Mouse (Mus musculus): ENCODE measurements at regions not wholly inside any gene's neighbourhood (a gene's known extent, or its start where the extent isn't known, plus 50 kb on each side); places are given as distances from the start of the nearest gene placed in this dataset.

- no peak for DNase-seq (ENCODE audit: low spot score)
- 51% methylated on average over 3 of the region's 3 CpGs for WGBS
- H3K9ac ChIP-seq (ENCODE audit: low read length) = no peak overlapping the region
- peaks cover 6% of the 10 kb centered on the region; the same call in 1 of the 2 replicates for H3K4me1 ChIP-seq (ENCODE audit: control insufficient read depth, insufficient read depth, low read length)
- H3K27me3 ChIP-seq (ENCODE audit: control insufficient read depth, insufficient read depth, low read length) = no peaks in the 10 kb centered on the region
- H3K9me3 ChIP-seq (ENCODE audit: control insufficient read depth, low read length) = no peaks in the 10 kb centered on the region
- ATAC-seq (ENCODE audit: insufficient number of reproducible peaks, low FRiP score, low TSS enrichment, low read depth) = no peak
- H3K36me3 ChIP-seq (ENCODE audit: control insufficient read depth, insufficient read depth, low read length) = no peaks in the 10 kb centered on the region
- no peak overlapping the region for H3K4me2 ChIP-seq (ENCODE audit: low read depth, severe bottlenecking)
- no peak overlapping the region for H3K27ac ChIP-seq (replicated peaks; ENCODE audit: low read depth, low read length)
- H3K4me3 ChIP-seq (ENCODE audit: low read depth, low read length) = no peak overlapping the region
These were observed 212.5 kb downstream of the Parm1 start for GRCm38 (mm10) chr5:91729868-91730267.

GRCm38 (mm10) chr5:91729415-91729814, 212.0 kb downstream of the Parm1 start:
- ATAC-seq (ENCODE audit: insufficient number of reproducible peaks, low FRiP score, low TSS enrichment, low read depth) (no peak), DNase-seq (ENCODE audit: low spot score) (no peak)
- H3K27ac ChIP-seq (replicated peaks; ENCODE audit: low read depth, low read length) = no peak overlapping the region
- 68% methylated on average over 4 of the region's 4 CpGs for WGBS
- peaks cover 6% of the 10 kb centered on the region; the same call in 1 of the 2 replicates for H3K4me1 ChIP-seq (ENCODE audit: control insufficient read depth, insufficient read depth, low read length)
- no peak overlapping the region for H3K9ac ChIP-seq (ENCODE audit: low read length)
- H3K27me3 ChIP-seq (ENCODE audit: control insufficient read depth, insufficient read depth, low read length) = no peaks in the 10 kb centered on the region
- H3K9me3 ChIP-seq (ENCODE audit: control insufficient read depth, low read length) = no peaks in the 10 kb centered on the region
- no peak overlapping the region for H3K4me3 ChIP-seq (ENCODE audit: low read depth, low read length)
- H3K4me2 ChIP-seq (ENCODE audit: low read depth, severe bottlenecking) = no peak overlapping the region
- H3K36me3 ChIP-seq (ENCODE audit: control insufficient read depth, insufficient read depth, low read length) = no peaks in the 10 kb centered on the region

- H3K4me2 ChIP-seq (ENCODE audit: low read depth, severe bottlenecking) = no peak overlapping the region
- no peak overlapping the region for H3K9ac ChIP-seq (ENCODE audit: low read length)
- ATAC-seq (ENCODE audit: insufficient number of reproducible peaks, low FRiP score, low TSS enrichment, low read depth) (no peak), DNase-seq (ENCODE audit: low spot score) (no peak)
- H3K4me1 ChIP-seq (ENCODE audit: control insufficient read depth, insufficient read depth, low read length) = peaks cover 16% of the 10 kb centered on the region
- no peak overlapping the region for H3K27ac ChIP-seq (replicated peaks; ENCODE audit: low read depth, low read length)
- 32% methylated on average over 2 of the region's 2 CpGs for WGBS
- H3K27me3 ChIP-seq (ENCODE audit: control insufficient read depth, insufficient read depth, low read length) = no peaks in the 10 kb centered on the region
- no peak overlapping the region for H3K4me3 ChIP-seq (ENCODE audit: low read depth, low read length)
- no peaks in the 10 kb centered on the region for H3K9me3 ChIP-seq (ENCODE audit: control insufficient read depth, low read length)
- no peaks in the 10 kb centered on the region for H3K36me3 ChIP-seq (ENCODE audit: control insufficient read depth, insufficient read depth, low read length)
These were observed 210.0 kb downstream of the Parm1 start for GRCm38 (mm10) chr5:91727448-91727847.

GRCm38 (mm10) chr5:91726118-91726500, 208.7 kb downstream of the Parm1 start:
- ATAC-seq (ENCODE audit: insufficient number of reproducible peaks, low FRiP score, low TSS enrichment, low read depth) = no peak
- DNase-seq (ENCODE audit: low spot score) = no peak
- H3K4me1 ChIP-seq (ENCODE audit: control insufficient read depth, insufficient read depth, low read length) = peaks cover 17% of the 10 kb centered on the region
- no peak overlapping the region for H3K4me3 ChIP-seq (ENCODE audit: low read depth, low read length)
- no peak overlapping the region for H3K9ac ChIP-seq (ENCODE audit: low read length)
- no peaks in the 10 kb centered on the region for H3K27me3 ChIP-seq (ENCODE audit: control insufficient read depth, insufficient read depth, low read length)
- no peak overlapping the region for H3K27ac ChIP-seq (replicated peaks; ENCODE audit: low read depth, low read length)
- no peaks in the 10 kb centered on the region for H3K9me3 ChIP-seq (ENCODE audit: control insufficient read depth, low read length)
- no peaks in the 10 kb centered on the region for H3K36me3 ChIP-seq (ENCODE audit: control insufficient read depth, insufficient read depth, low read length)
- WGBS = 78% methylated on average over 6 of the region's 6 CpGs
- no peak overlapping the region for H3K4me2 ChIP-seq (ENCODE audit: low read depth, severe bottlenecking)

- Histone ChIP-seq H3K4me1 (ENCODE audit: control insufficient read depth, insufficient read depth, low read length) (peaks cover 17% of the 10 kb centered on the region), H3K9me3 (ENCODE audit: control insufficient read depth, low read length) (no peaks in the 10 kb centered on the region), H3K9ac (ENCODE audit: low read length) (no peak overlapping the region), H3K36me3 (ENCODE audit: control insufficient read depth, insufficient read depth, low read length) (no peaks in the 10 kb centered on the region), H3K4me3 (ENCODE audit: low read depth, low read length) (no peak overlapping the region), H3K27me3 (ENCODE audit: control insufficient read depth, insufficient read depth, low read length) (no peaks in the 10 kb centered on the region), H3K27ac (replicated peaks; ENCODE audit: low read depth, low read length) (no peak overlapping the region), H3K4me2 (ENCODE audit: low read depth, severe bottlenecking) (no peak overlapping the region)
- DNase-seq (ENCODE audit: low spot score) (no peak), ATAC-seq (ENCODE audit: insufficient number of reproducible peaks, low FRiP score, low TSS enrichment, low read depth) (no peak)
- 74% methylated on average over 4 of the region's 4 CpGs for WGBS
These were observed 208.1 kb downstream of the Parm1 start for GRCm38 (mm10) chr5:91725380-91726117.

GRCm38 (mm10) chr5:91724881-91725280, 207.5 kb downstream of the Parm1 start:
- Histone ChIP-seq H3K36me3 (ENCODE audit: control insufficient read depth, insufficient read depth, low read length) (no peaks in the 10 kb centered on the region), H3K4me3 (ENCODE audit: low read depth, low read length) (no peak overlapping the region), H3K4me2 (ENCODE audit: low read depth, severe bottlenecking) (no peak overlapping the region), H3K9ac (ENCODE audit: low read length) (no peak overlapping the region), H3K9me3 (ENCODE audit: control insufficient read depth, low read length) (no peaks in the 10 kb centered on the region), H3K27me3 (ENCODE audit: control insufficient read depth, insufficient read depth, low read length) (no peaks in the 10 kb centered on the region), H3K27ac (replicated peaks; ENCODE audit: low read depth, low read length) (no peak overlapping the region), H3K4me1 (ENCODE audit: control insufficient read depth, insufficient read depth, low read length) (peaks cover 17% of the 10 kb centered on the region)
- DNase-seq (ENCODE audit: low spot score) (no peak), ATAC-seq (ENCODE audit: insufficient number of reproducible peaks, low FRiP score, low TSS enrichment, low read depth) (no peak)
- 88% methylated on average over 1 of the region's 1 CpGs for WGBS

GRCm38 (mm10) chr5:91723416-91723815, 206.0 kb downstream of the Parm1 start:
- H3K27me3 ChIP-seq (ENCODE audit: control insufficient read depth, insufficient read depth, low read length) = no peaks in the 10 kb centered on the region
- WGBS = 16% methylated on average over 1 of the region's 1 CpGs
- H3K4me1 ChIP-seq (ENCODE audit: control insufficient read depth, insufficient read depth, low read length) = peaks cover 17% of the 10 kb centered on the region
- peak overlapping the region; percentile 51; the same call in 1 of the 2 replicates for H3K27ac ChIP-seq (replicated peaks; ENCODE audit: low read depth, low read length)
- H3K9me3 ChIP-seq (ENCODE audit: control insufficient read depth, low read length) = no peaks in the 10 kb centered on the region
- H3K4me3 ChIP-seq (ENCODE audit: low read depth, low read length) = no peak overlapping the region
- DNase-seq (ENCODE audit: low spot score) (no peak), ATAC-seq (ENCODE audit: insufficient number of reproducible peaks, low FRiP score, low TSS enrichment, low read depth) (no peak)
- no peak overlapping the region for H3K9ac ChIP-seq (ENCODE audit: low read length)
- no peak overlapping the region for H3K4me2 ChIP-seq (ENCODE audit: low read depth, severe bottlenecking)
- no peaks in the 10 kb centered on the region for H3K36me3 ChIP-seq (ENCODE audit: control insufficient read depth, insufficient read depth, low read length)

GRCm38 (mm10) chr5:91722982-91723381, 205.6 kb downstream of the Parm1 start:
- no peaks in the 10 kb centered on the region for H3K9me3 ChIP-seq (ENCODE audit: control insufficient read depth, low read length)
- H3K4me1 ChIP-seq (ENCODE audit: control insufficient read depth, insufficient read depth, low read length) = peaks cover 17% of the 10 kb centered on the region
- no peaks in the 10 kb centered on the region for H3K36me3 ChIP-seq (ENCODE audit: control insufficient read depth, insufficient read depth, low read length)
- DNase-seq (ENCODE audit: low spot score) (peak; percentile 56), ATAC-seq (ENCODE audit: insufficient number of reproducible peaks, low FRiP score, low TSS enrichment, low read depth) (peak; percentile 38; the same call in 1 of the 2 replicates)
- H3K9ac ChIP-seq (ENCODE audit: low read length) = no peak overlapping the region
- no peak overlapping the region for H3K4me2 ChIP-seq (ENCODE audit: low read depth, severe bottlenecking)
- no peaks in the 10 kb centered on the region for H3K27me3 ChIP-seq (ENCODE audit: control insufficient read depth, insufficient read depth, low read length)
- H3K4me3 ChIP-seq (ENCODE audit: low read depth, low read length) = no peak overlapping the region
- H3K27ac ChIP-seq (replicated peaks; ENCODE audit: low read depth, low read length) = no peak overlapping the region; the same call in 1 of the 2 replicates
- 7% methylated on average over 5 of the region's 5 CpGs for WGBS

- Histone ChIP-seq H3K27ac (replicated peaks; ENCODE audit: low read depth, low read length) (peak overlapping the region; percentile 55; the same call in 1 of the 2 replicates), H3K9me3 (ENCODE audit: control insufficient read depth, low read length) (no peaks in the 10 kb centered on the region), H3K36me3 (ENCODE audit: control insufficient read depth, insufficient read depth, low read length) (no peaks in the 10 kb centered on the region), H3K27me3 (ENCODE audit: control insufficient read depth, insufficient read depth, low read length) (no peaks in the 10 kb centered on the region), H3K9ac (ENCODE audit: low read length) (no peak overlapping the region), H3K4me3 (ENCODE audit: low read depth, low read length) (no peak overlapping the region), H3K4me2 (ENCODE audit: low read depth, severe bottlenecking) (no peak overlapping the region), H3K4me1 (ENCODE audit: control insufficient read depth, insufficient read depth, low read length) (peaks cover 17% of the 10 kb centered on the region)
- WGBS = 64% methylated on average over 5 of the region's 5 CpGs
- ATAC-seq (ENCODE audit: insufficient number of reproducible peaks, low FRiP score, low TSS enrichment, low read depth) (no peak), DNase-seq (ENCODE audit: low spot score) (no peak)
These were observed 205.0 kb downstream of the Parm1 start for GRCm38 (mm10) chr5:91722403-91722802.

All from limb, embryonic 11.5 days (tissue).